Mouse (Mus musculus) liver, embryonic 11.5 days (tissue): ENCODE measurements around the gene Ccdc194. TPM values are rescaled to one million over a fixed set of nuclear protein-coding genes. Genes with fewer than 3 reads are reported as not detected.

Experiments used
- ATAC-seq: fragments of 200-750 bp; cut with Nextera tagmentation; replicated peaks from 2 replicates; pipeline ENCODE4 v1.8.0; 2017; ENCODE audit warnings: moderate number of reproducible peaks, mild to moderate bottlenecking, moderate TSS enrichment, moderate library complexity; ENCODE audit not compliant: low FRiP score
- DNase-seq: peaks from one replicate; pipeline ENCODE4 v3.0.0-alpha.2; 2017; ENCODE audit warnings: low spot score
- H3K27ac ChIP-seq: fragments of 300-500 bp; sonication (generic); 2 replicates; pipeline ENCODE4 v1.5.1; 2014; ENCODE audit warnings: mild to moderate bottlenecking, low read depth, low read length, control low read depth
- H3K27me3 ChIP-seq: fragments of 300-500 bp; sonication (generic); replicated peaks from 2 replicates; pipeline ENCODE4 v1.6.1; 2014; ENCODE audit warnings: low read length, mixed read lengths; ENCODE audit not compliant: control insufficient read depth, insufficient read depth
- H3K36me3 ChIP-seq: fragments of 300-500 bp; sonication (generic); 2 replicates; pipeline ENCODE4 v1.6.1; 2014; ENCODE audit warnings: mild to moderate bottlenecking, low read length, moderate library complexity, mixed read lengths; ENCODE audit not compliant: control insufficient read depth, insufficient read depth
- H3K4me1 ChIP-seq: fragments of 300-500 bp; sonication (generic); replicated peaks from 2 replicates; pipeline ENCODE4 v1.6.1; 2014; ENCODE audit warnings: low read length, mixed read lengths; ENCODE audit not compliant: control insufficient read depth, insufficient read depth
- H3K4me2 ChIP-seq: fragments of 300-500 bp; sonication (generic); 2 replicates; pipeline ENCODE4 v1.6.1; 2014; ENCODE audit warnings: mild to moderate bottlenecking, control low read depth, moderate library complexity
- H3K4me3 ChIP-seq: fragments of 300-500 bp; sonication (generic); 2 replicates; pipeline ENCODE4 v1.5.1; 2014; ENCODE audit warnings: low read depth, low read length, control low read depth
- H3K9ac ChIP-seq: fragments of 300-500 bp; sonication (generic); 2 replicates; pipeline ENCODE4 v1.6.1; 2014; ENCODE audit warnings: low read depth, low read length, control low read depth
- H3K9me3 ChIP-seq: fragments of 300-500 bp; sonication (generic); 2 replicates; pipeline ENCODE4 v1.6.1; 2016; ENCODE audit warnings: low read length, inconsistent platforms, mixed read lengths; ENCODE audit not compliant: control insufficient read depth
- WGBS: fragments of 180-500 bp; shearing (Covaris S2); extraction: QIAGEN DNeasy Blood & Tissue Kit; methylation state at CpG from one replicate; pipeline ENCODE4 v1.1.7; 2014; 5-methylcytosine and 5-hydroxymethylcytosine counted together
- polyA plus RNA-seq: library from polyadenylated mRNA; unstranded; fragments of >200 nt; fragmentation: Nextera tagmentation; extraction: Ambion mirVana; gene quantifications from 2 replicates; pipeline ENCODE4 v1.2.1, GENCODE M21; 2014

Ccdc194 gene
- polyA plus RNA-seq, 1 experiment from 2014 or later = 0.44 TPM

- Histone ChIP-seq H3K27me3 (peaks cover 18% of the 10 kb centered on the region), H3K4me3 (no peak overlapping the region)
Measured at GRCm38 (mm10) chr8:71483932-71484331, 41.6 kb downstream of the Ccdc194 start.

GRCm38 (mm10) chr8:71478943-71479342 lies 46.6 kb downstream of the Ccdc194 start:
- Histone ChIP-seq H3K4me1 (peaks cover 16% of the 10 kb centered on the region), H3K9me3 (no peaks in the 10 kb centered on the region), H3K9ac (no peak overlapping the region), H3K4me2 (no peak overlapping the region), H3K27me3 (peaks cover 18% of the 10 kb centered on the region), H3K36me3 (peaks cover 12% of the 10 kb centered on the region), H3K4me3 (no peak overlapping the region), H3K27ac (no peak overlapping the region)
- WGBS = 82% methylated on average over 11 of the region's 11 CpGs
- DNase-seq (no peak), ATAC-seq (no peak)

More at GRCm38 (mm10) chr8:71483932-71484331, 41.6 kb downstream of the Ccdc194 start:
- ATAC-seq (peak; percentile 21; the same call in 1 of the 2 replicates), DNase-seq (peak; percentile 67)
- Histone ChIP-seq H3K9ac (no peak overlapping the region), H3K36me3 (no peaks in the 10 kb centered on the region), H3K4me2 (no peak overlapping the region), H3K4me1 (peaks cover 8% of the 10 kb centered on the region), H3K9me3 (no peaks in the 10 kb centered on the region), H3K27ac (no peak overlapping the region)
- WGBS = 43% methylated on average over 8 of the region's 8 CpGs

GRCm38 (mm10) chr8:71477196-71477845 lies 48.2 kb downstream of the Ccdc194 start:
- 35% methylated on average over 14 of the region's 14 CpGs for WGBS
- peaks cover 20% of the 10 kb centered on the region for H3K36me3 ChIP-seq
- peak overlapping the region; percentile 93 for H3K4me2 ChIP-seq
- peak overlapping the region; percentile 70 for H3K4me3 ChIP-seq
- H3K27me3 ChIP-seq = peaks cover 18% of the 10 kb centered on the region
- ATAC-seq (no peak), DNase-seq (no peak)
- H3K9ac ChIP-seq = peak overlapping the region; percentile 75
- H3K9me3 ChIP-seq = no peaks in the 10 kb centered on the region
- no peak overlapping the region for H3K27ac ChIP-seq
- peaks cover 16% of the 10 kb centered on the region for H3K4me1 ChIP-seq

DNA sequence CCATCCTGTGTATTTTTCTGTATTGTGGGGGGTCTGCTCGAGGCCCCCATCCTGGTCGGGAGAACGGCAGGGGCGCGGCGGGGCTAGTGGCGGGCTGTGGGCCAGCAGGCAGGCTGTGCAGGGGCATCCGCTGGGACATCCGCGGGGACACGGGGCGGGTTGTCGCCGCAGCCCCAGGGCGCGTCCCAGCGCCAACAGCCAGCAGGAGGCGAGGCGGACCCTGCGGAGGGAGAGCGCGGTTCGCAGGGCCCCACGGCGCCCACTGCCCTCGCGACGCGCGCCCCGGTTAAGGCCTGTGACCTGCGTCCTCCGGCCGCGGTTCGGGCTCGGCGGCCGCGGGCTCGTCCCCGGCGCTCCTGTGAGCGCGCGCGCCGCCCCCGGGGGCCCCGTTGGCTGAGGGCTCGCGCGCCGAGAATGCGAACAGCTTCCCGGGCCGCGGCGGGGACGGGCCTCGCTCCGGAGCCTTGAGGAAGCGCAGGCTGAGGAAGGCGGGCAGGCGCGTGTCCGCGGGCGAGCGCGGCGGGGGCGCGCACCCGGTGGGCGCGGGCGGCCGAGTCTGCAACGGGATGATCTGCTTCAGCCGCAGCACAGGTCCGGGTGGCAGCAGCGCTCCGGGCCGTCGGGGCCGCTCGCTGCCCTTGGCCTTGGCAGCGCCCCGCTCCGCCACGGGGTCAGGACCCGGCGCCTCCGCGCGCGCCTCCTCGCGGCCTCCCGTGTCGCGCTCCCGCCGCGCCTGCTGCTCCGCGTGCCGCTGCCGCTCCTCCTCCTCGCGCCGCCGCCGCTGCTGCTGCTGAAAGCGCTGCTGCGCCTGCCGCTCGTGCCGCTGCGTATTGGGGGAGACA lies 49.2 kb downstream of the Ccdc194 start:
- peaks cover 29% of the 10 kb centered on the region for H3K36me3 ChIP-seq
- H3K27me3 ChIP-seq = peaks cover 10% of the 10 kb centered on the region
- peak overlapping the region; percentile 75 for H3K9ac ChIP-seq
- H3K9me3 ChIP-seq = no peaks in the 10 kb centered on the region
- H3K4me3 ChIP-seq = peak overlapping the region; percentile 70
- under 1% methylated on average over 101 of the region's 121 CpGs for WGBS
- ATAC-seq (peak; percentile 81), DNase-seq (peak; percentile 85)
- H3K27ac ChIP-seq = peak overlapping the region; percentile 73
- H3K4me2 ChIP-seq = peak overlapping the region; percentile 93
- peaks cover 16% of the 10 kb centered on the region for H3K4me1 ChIP-seq

GRCm38 (mm10) chr8:71475702-71476075 lies 49.8 kb downstream of the Ccdc194 start:
- no peak for DNase-seq
- peaks cover 14% of the 10 kb centered on the region for H3K4me1 ChIP-seq
- peak overlapping the region; percentile 73; the same call in 1 of the 2 replicates for H3K27ac ChIP-seq
- H3K27me3 ChIP-seq = peaks cover 4% of the 10 kb centered on the region
- peak overlapping the region; percentile 75 for H3K9ac ChIP-seq
- no peak for ATAC-seq
- H3K4me3 ChIP-seq = peak overlapping the region; percentile 70
- no peaks in the 10 kb centered on the region for H3K9me3 ChIP-seq
- H3K36me3 ChIP-seq = peaks cover 34% of the 10 kb centered on the region
- 31% methylated on average over 4 of the region's 4 CpGs for WGBS
- peak overlapping the region; percentile 93 for H3K4me2 ChIP-seq

GRCm38 (mm10) chr8:71474785-71475701 lies 50.5 kb downstream of the Ccdc194 start:
- WGBS = 92% methylated on average over 25 of the region's 25 CpGs
- H3K4me3 ChIP-seq = no peak overlapping the region
- no peaks in the 10 kb centered on the region for H3K9me3 ChIP-seq
- peak overlapping the region; percentile 75 for H3K9ac ChIP-seq
- H3K4me1 ChIP-seq = peaks cover 14% of the 10 kb centered on the region
- no peaks in the 10 kb centered on the region for H3K27me3 ChIP-seq
- H3K36me3 ChIP-seq = peaks cover 38% of the 10 kb centered on the region
- peak overlapping the region; percentile 93 for H3K4me2 ChIP-seq
- no peak overlapping the region for H3K27ac ChIP-seq
- ATAC-seq (no peak), DNase-seq (no peak)

GRCm38 (mm10) chr8:71474344-71474743 lies 51.2 kb downstream of the Ccdc194 start:
- H3K36me3 ChIP-seq = peaks cover 38% of the 10 kb centered on the region
- H3K9me3 ChIP-seq = no peaks in the 10 kb centered on the region
- H3K27me3 ChIP-seq = no peaks in the 10 kb centered on the region
- peaks cover 18% of the 10 kb centered on the region for H3K4me1 ChIP-seq
- WGBS = 90% methylated on average over 18 of the region's 18 CpGs
- H3K4me2 ChIP-seq = no peak overlapping the region
- no peak overlapping the region for H3K27ac ChIP-seq
- no peak for ATAC-seq
- no peak for DNase-seq
- no peak overlapping the region for H3K9ac ChIP-seq
- H3K4me3 ChIP-seq = no peak overlapping the region
